Mouse (Mus musculus) spleen, adult 2 months (tissue): ENCODE results near the gene Madd. TPM values are rescaled to one million over a fixed set of nuclear protein-coding genes. Genes with fewer than 3 reads are reported as not detected.

Source experiments
- DNase-seq, 2 experiments: peaks; one replicate each; pipeline versions ENCODE4 v3.0.0 to v3.0.0-alpha.2; 2012 to 2021; ENCODE audit warnings: low spot score in 2 of 2, low read depth in 1 of 2
- H3K27ac ChIP-seq: fragments of 200-500 bp; 2 replicates; pipeline ENCODE4 v1.5.1; 2012; ENCODE audit warnings: low read length, inconsistent platforms; ENCODE audit not compliant: insufficient read depth
- H3K27me3 ChIP-seq: fragments of 200-500 bp; 2 replicates; pipeline ENCODE4 v1.6.1; 2012; ENCODE audit warnings: mild to moderate bottlenecking, moderate library complexity, low read length, inconsistent platforms; ENCODE audit not compliant: control insufficient read depth, insufficient read depth
- H3K36me3 ChIP-seq: fragments of 200-500 bp; 2 replicates; pipeline ENCODE4 v1.6.1; 2012; ENCODE audit warnings: mild to moderate bottlenecking, low read length, inconsistent platforms; ENCODE audit not compliant: control insufficient read depth, insufficient read depth
- H3K4me1 ChIP-seq: fragments of 200-500 bp; 2 replicates; pipeline ENCODE4 v1.6.1; 2011; ENCODE audit warnings: inconsistent platforms; ENCODE audit not compliant: control insufficient read depth, insufficient read depth, insufficient read length
- H3K4me3 ChIP-seq: fragments of 200-500 bp; 2 replicates; pipeline ENCODE4 v1.5.1; 2011; ENCODE audit warnings: mild to moderate bottlenecking, inconsistent platforms; ENCODE audit not compliant: insufficient read depth, insufficient read length; ENCODE audit errors: extremely low read depth
- CTCF ChIP-seq: fragments of 200-500 bp; IDR thresholded peaks from 2 replicates; pipeline ENCODE4 v1.5.1; 2011; ENCODE audit warnings: mild to moderate bottlenecking, inconsistent platforms; ENCODE audit not compliant: insufficient read depth, insufficient read length, insufficient replicate concordance; ENCODE audit errors: extremely low read depth
- POLR2A ChIP-seq: fragments of 200-500 bp; IDR thresholded peaks from 2 replicates; pipeline ENCODE4 v1.6.1; 2011; ENCODE audit warnings: low read depth, low read length, inconsistent platforms
- WGBS: fragments of 180-500 bp; shearing (Covaris S2); methylation state at CpG from one replicate; pipeline ENCODE4 v1.1.7; 2018; 5-methylcytosine and 5-hydroxymethylcytosine counted together
- polyA plus RNA-seq: library from polyadenylated mRNA; depleted of rRNA; stranded (reverse); fragments of >200 nt; gene quantifications from 2 replicates; pipeline ENCODE4 v1.2.3, GENCODE M21; 2012

The Madd gene
- polyA plus RNA-seq, 1 experiment = 37.3 TPM

- WGBS = 17% methylated on average over 20 of the region's 20 CpGs
- Histone ChIP-seq H3K27ac (peak overlapping the region; percentile 67), H3K36me3 (peaks cover 6% of the 10 kb centered on the region), H3K27me3 (no peaks in the 10 kb centered on the region), H3K4me1 (peaks cover 5% of the 10 kb centered on the region; the same call in 1 of the 2 replicates), H3K4me3 (peak overlapping the region; percentile 81)
- TF ChIP-seq POLR2A (no peak), CTCF (no peak)
- DNase-seq = no peak
Measured at GRCm38 (mm10) chr2:91202972-91203656, 19.5 kb upstream of the Madd start.

GRCm38 (mm10) chr2:91202222-91202971, 18.8 kb upstream of the Madd start, which contains the start of the genes Nr1h3 and Acp2:
TSS of gene Nr1h3 (minus strand) at chr2:91202834.
TSS of gene Acp2 (plus strand) at chr2:91202885.
- DNase-seq = peak; percentile 79 to 80
- TF ChIP-seq POLR2A = 0 out of 2 replicates have a peak, but pooled peaks have one; percentile 20
- no peak for TF ChIP-seq CTCF
- peaks cover 3% of the 10 kb centered on the region; the same call in 1 of the 2 replicates for H3K36me3 ChIP-seq
- H3K27me3 ChIP-seq = no peaks in the 10 kb centered on the region
- H3K4me3 ChIP-seq = peak within 1 kb of the TSS; percentile 81
- peaks cover 5% of the 10 kb centered on the region; the same call in 1 of the 2 replicates for H3K4me1 ChIP-seq
- 4% methylated on average over 28 of the region's 28 CpGs for WGBS
- H3K27ac ChIP-seq = peak within 1 kb of the TSS; percentile 67

- Histone ChIP-seq H3K4me1 (peaks cover 5% of the 10 kb centered on the region; the same call in 1 of the 2 replicates), H3K27ac (no peak overlapping the region), H3K4me3 (no peak overlapping the region), H3K36me3 (no peaks in the 10 kb centered on the region), H3K27me3 (no peaks in the 10 kb centered on the region)
- no peak for TF ChIP-seq POLR2A
- TF ChIP-seq CTCF = no peak
- 90% methylated on average over 3 of the region's 3 CpGs for WGBS
- no peak for DNase-seq
Measured at GRCm38 (mm10) chr2:91198888-91199287, 15.3 kb upstream of the Madd start.

GRCm38 (mm10) chr2:91196577-91197001, 13.0 kb upstream of the Madd start:
- WGBS = 52% methylated on average over 3 of the region's 3 CpGs
- H3K36me3 ChIP-seq = no peaks in the 10 kb centered on the region
- peak overlapping the region; percentile 33; the same call in 1 of the 2 replicates for H3K27ac ChIP-seq
- no peak for TF ChIP-seq CTCF
- TF ChIP-seq POLR2A = no peak
- no peaks in the 10 kb centered on the region for H3K27me3 ChIP-seq
- no peaks in the 10 kb centered on the region for H3K4me1 ChIP-seq
- no peak for DNase-seq
- H3K4me3 ChIP-seq = no peak overlapping the region

GRCm38 (mm10) chr2:91194624-91195332, 11.1 kb upstream of the Madd start:
- Histone ChIP-seq H3K4me3 (peak overlapping the region; percentile 17; the same call in 1 of the 2 replicates), H3K4me1 (no peaks in the 10 kb centered on the region), H3K36me3 (no peaks in the 10 kb centered on the region), H3K27me3 (no peaks in the 10 kb centered on the region), H3K27ac (peak overlapping the region; percentile 39; the same call in 1 of the 2 replicates)
- no peak for TF ChIP-seq POLR2A
- peak; percentile 88; the same call in 1 of the 2 replicates for TF ChIP-seq CTCF
- DNase-seq = peak in 1 of 2 experiments; percentile 43
- WGBS = 10% methylated on average over 27 of the region's 27 CpGs

GRCm38 (mm10) chr2:91190501-91190900, 6.9 kb upstream of the Madd start:
- Histone ChIP-seq H3K27ac (no peak overlapping the region), H3K4me1 (no peaks in the 10 kb centered on the region), H3K36me3 (no peaks in the 10 kb centered on the region), H3K4me3 (no peak overlapping the region), H3K27me3 (no peaks in the 10 kb centered on the region)
- WGBS = 84% methylated on average over 16 of the region's 16 CpGs
- no peak for DNase-seq
- no peak for TF ChIP-seq POLR2A
- no peak for TF ChIP-seq CTCF
